Mouse (Mus musculus): ENCODE measurements around the gene Usp5. TPM values are rescaled to one million over a fixed set of nuclear protein-coding genes. Genes with fewer than 3 reads are reported as not detected.

Gene Usp5
- polyA plus RNA-seq, 1 experiment from 2014 or later = 53.6 TPM

DNA sequence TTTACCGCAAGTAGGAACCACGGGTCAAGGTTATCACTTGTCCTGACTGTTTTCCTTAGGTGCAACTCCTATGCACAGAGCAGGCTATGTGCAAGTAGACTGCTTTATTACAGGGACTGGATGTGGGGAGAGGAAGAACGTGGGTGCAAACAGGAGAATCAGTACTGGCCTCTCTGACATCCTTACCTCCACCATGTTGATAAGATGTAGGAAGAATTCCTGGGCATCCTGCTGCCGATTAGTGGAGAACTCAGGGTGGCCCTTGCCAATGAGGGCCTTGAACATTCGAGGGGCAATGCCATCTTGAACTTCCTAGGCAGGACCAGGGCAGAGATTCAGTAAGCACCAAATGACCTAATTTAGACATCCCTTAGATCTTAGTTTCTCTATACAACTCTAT is 8.4 kb downstream of the Usp5 start:
- Histone ChIP-seq H3K4me1 (ENCODE audit: insufficient read depth, low read depth, low read length) (no peaks in the 10 kb centered on the region), H3K9ac (replicated peaks; ENCODE audit: low read depth) (no peak overlapping the region), H3K27ac (ENCODE audit: low read length) (no peak overlapping the region), H3K27me3 (replicated peaks; ENCODE audit: insufficient read depth, low read length) (no peaks in the 10 kb centered on the region), H3K4me2 (replicated peaks; ENCODE audit: low read depth, low read length) (no peak overlapping the region), H3K4me3 (ENCODE audit: low read depth, low read length) (no peak overlapping the region), H3K36me3 (ENCODE audit: insufficient read depth, low read length) (peaks cover 68% of the 10 kb centered on the region), H3K9me3 (ENCODE audit: low read length) (no peaks in the 10 kb centered on the region)
- ATAC-seq (no peak), DNase-seq (ENCODE audit: low spot score) (no peak)
- TF ChIP-seq CTCF (IDR thresholded peaks at IDR 0.05) (no peak), EP300 (IDR thresholded peaks at IDR 0.05) (no peak)
- 93% methylated on average over 5 of the region's 5 CpGs for WGBS

DNA sequence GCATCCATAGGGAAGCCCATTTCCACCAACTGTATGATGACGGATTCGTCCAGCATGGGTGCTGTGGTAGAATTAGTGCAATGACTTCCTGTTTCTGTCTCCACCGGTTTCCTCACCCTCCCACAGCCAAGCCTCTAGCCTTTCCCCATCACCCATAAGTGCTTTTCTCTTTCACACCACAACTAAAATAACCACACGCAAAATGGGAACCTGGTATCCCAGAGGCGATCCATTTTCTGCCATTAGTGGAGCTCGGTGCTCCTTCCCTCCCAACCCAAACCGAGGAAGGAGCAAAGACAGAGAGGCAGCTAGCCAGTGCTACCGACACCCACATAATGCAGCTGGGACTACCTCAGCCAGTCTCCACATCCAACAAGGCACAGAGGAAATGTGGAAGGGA is 11.3 kb downstream of the Usp5 start:
- Histone ChIP-seq H3K27ac (ENCODE audit: low read length) (no peak overlapping the region), H3K9ac (replicated peaks; ENCODE audit: low read depth) (no peak overlapping the region), H3K36me3 (ENCODE audit: insufficient read depth, low read length) (peaks cover 43% of the 10 kb centered on the region), H3K4me3 (ENCODE audit: low read depth, low read length) (no peak overlapping the region), H3K9me3 (ENCODE audit: low read length) (no peaks in the 10 kb centered on the region), H3K4me2 (replicated peaks; ENCODE audit: low read depth, low read length) (no peak overlapping the region), H3K4me1 (ENCODE audit: insufficient read depth, low read depth, low read length) (peaks cover under 1% of the 10 kb centered on the region; the same call in 1 of the 2 replicates), H3K27me3 (replicated peaks; ENCODE audit: insufficient read depth, low read length) (no peaks in the 10 kb centered on the region)
- peak; percentile 42 for DNase-seq (ENCODE audit: low spot score)
- no peak for ATAC-seq
- TF ChIP-seq EP300 (IDR thresholded peaks at IDR 0.05) (no peak), CTCF (IDR thresholded peaks at IDR 0.05) (no peak)
- 80% methylated on average over 8 of the region's 8 CpGs for WGBS

DNA sequence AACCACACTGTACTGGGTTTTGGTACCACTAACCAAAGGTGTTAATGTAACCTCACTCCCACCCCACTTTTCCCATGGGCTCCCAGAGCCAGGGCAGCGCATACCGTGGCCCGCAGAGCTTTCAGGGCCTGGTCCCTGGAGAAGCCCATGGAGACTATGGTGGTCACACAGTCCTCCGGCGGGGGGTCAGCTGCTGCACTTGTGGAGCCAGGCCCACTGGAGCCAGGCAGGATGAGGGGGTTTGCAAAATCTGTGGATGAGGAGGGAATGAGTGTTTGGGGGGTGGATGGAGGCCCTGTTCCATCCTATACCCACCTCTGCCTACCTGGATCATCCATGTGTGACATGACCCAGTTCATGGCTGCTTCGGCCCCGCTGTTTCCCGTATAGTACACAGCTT is 11.7 kb downstream of the Usp5 start:
- no peak overlapping the region for H3K9ac ChIP-seq (replicated peaks; ENCODE audit: low read depth)
- no peaks in the 10 kb centered on the region for H3K9me3 ChIP-seq (ENCODE audit: low read length)
- no peak for ATAC-seq
- 94% methylated on average over 8 of the region's 8 CpGs for WGBS
- H3K4me2 ChIP-seq (replicated peaks; ENCODE audit: low read depth, low read length) = no peak overlapping the region
- H3K4me3 ChIP-seq (ENCODE audit: low read depth, low read length) = no peak overlapping the region
- H3K27me3 ChIP-seq (replicated peaks; ENCODE audit: insufficient read depth, low read length) = no peaks in the 10 kb centered on the region
- DNase-seq (ENCODE audit: low spot score) = no peak
- peaks cover 5% of the 10 kb centered on the region; the same call in 1 of the 2 replicates for H3K4me1 ChIP-seq (ENCODE audit: insufficient read depth, low read depth, low read length)
- TF ChIP-seq EP300 (IDR thresholded peaks at IDR 0.05) (no peak), CTCF (IDR thresholded peaks at IDR 0.05) (no peak)
- H3K27ac ChIP-seq (ENCODE audit: low read length) = no peak overlapping the region
- peaks cover 40% of the 10 kb centered on the region for H3K36me3 ChIP-seq (ENCODE audit: insufficient read depth, low read length)

DNA sequence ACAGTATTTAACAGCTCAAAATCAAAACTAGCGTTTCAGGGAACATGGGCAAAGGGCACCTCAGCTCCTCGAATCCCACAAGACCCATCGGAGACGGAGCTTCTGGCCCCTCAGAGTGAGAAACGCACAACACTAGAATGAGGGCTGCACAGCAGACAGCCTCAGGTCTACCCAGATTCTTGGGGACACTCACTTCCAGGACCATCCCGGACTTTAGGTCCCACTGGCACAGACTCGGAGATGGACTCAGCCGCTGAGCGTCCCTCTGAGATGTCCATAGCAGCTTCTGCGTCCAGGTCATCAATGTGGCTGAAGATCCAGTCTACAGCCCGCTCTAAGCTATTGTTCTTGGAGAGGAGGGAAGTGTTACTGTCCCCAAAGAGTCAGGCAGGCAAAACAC is 12.2 kb downstream of the Usp5 start:
- 96% methylated on average over 11 of the region's 11 CpGs for WGBS
- H3K36me3 ChIP-seq (ENCODE audit: insufficient read depth, low read length) = peaks cover 35% of the 10 kb centered on the region
- no peak overlapping the region for H3K9ac ChIP-seq (replicated peaks; ENCODE audit: low read depth)
- TF ChIP-seq EP300 (IDR thresholded peaks at IDR 0.05) (no peak), CTCF (IDR thresholded peaks at IDR 0.05) (no peak)
- no peaks in the 10 kb centered on the region for H3K9me3 ChIP-seq (ENCODE audit: low read length)
- DNase-seq (ENCODE audit: low spot score) = no peak
- peaks cover 5% of the 10 kb centered on the region; the same call in 1 of the 2 replicates for H3K4me1 ChIP-seq (ENCODE audit: insufficient read depth, low read depth, low read length)
- no peaks in the 10 kb centered on the region for H3K27me3 ChIP-seq (replicated peaks; ENCODE audit: insufficient read depth, low read length)
- H3K4me3 ChIP-seq (ENCODE audit: low read depth, low read length) = no peak overlapping the region
- no peak overlapping the region for H3K27ac ChIP-seq (ENCODE audit: low read length)
- no peak for ATAC-seq
- H3K4me2 ChIP-seq (replicated peaks; ENCODE audit: low read depth, low read length) = no peak overlapping the region

DNA sequence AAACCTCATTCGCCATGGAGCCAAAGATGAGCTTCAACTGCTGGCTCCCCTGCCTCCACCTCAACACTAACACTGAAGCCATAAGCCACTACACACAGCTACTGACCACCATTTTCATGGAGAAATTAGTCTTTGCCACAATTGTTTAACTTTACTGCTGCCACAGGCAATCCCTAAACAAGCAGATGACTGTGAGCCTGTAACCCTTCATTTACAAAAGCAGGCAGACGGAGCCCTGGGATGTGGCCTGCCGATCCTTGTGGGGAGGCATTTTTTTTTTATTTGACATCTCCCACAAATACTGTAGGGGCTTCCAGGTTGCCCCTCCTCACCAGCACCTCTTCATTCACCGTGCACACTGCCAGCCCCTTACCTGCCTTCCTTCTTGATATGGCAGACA is 12.7 kb downstream of the Usp5 start:
- no peaks in the 10 kb centered on the region for H3K27me3 ChIP-seq (replicated peaks; ENCODE audit: insufficient read depth, low read length)
- ATAC-seq = no peak

DNA sequence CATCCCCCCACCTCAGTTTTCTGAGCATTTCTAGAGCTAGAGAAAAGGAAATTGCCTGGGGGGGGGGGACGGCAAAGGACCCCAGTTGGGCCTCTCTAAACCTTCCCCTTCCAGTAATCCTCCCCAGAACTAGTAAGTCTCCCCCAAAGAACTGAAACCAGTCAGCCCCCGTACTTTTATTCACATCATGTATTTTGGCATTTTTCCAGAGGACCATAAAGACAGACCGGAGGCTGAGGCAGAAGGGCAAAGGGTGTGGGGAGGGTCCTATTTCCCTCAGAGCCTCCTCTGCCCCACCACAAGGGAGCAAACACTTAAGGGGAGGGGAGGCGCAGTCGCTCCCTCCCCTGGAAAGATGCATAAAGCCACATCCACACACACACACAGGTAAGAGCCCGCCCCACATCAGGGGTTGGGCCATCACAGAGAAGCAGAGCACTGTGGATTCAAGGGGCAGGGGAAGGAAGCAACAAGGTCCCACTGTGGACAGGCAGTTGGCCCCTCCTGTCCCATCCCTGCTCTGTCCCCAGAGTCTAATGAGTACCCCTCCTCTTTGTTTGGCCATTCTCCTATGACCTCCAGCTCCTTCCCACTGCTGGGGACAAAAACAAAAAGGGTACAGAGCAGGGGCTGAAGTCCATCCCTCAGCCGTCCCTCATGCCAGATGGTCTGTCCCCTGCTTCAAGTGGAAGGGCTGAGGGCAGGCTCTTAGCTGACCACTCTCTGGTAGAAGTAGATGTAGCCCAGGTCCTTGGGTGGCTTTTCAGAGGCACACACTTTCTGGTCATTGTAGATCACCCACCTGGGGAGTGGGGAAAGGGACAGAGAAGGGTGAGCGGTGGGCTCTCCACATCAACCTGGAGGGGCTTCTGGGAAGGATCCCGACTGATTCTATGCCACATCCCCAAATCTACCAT is 14.2 kb downstream of the Usp5 start:
- Histone ChIP-seq H3K27ac (ENCODE audit: low read length) (no peak overlapping the region), H3K4me3 (ENCODE audit: low read depth, low read length) (no peak overlapping the region), H3K36me3 (ENCODE audit: insufficient read depth, low read length) (peaks cover 18% of the 10 kb centered on the region), H3K9me3 (ENCODE audit: low read length) (no peaks in the 10 kb centered on the region), H3K27me3 (replicated peaks; ENCODE audit: insufficient read depth, low read length) (no peaks in the 10 kb centered on the region), H3K9ac (replicated peaks; ENCODE audit: low read depth) (no peak overlapping the region), H3K4me2 (replicated peaks; ENCODE audit: low read depth, low read length) (no peak overlapping the region), H3K4me1 (ENCODE audit: insufficient read depth, low read depth, low read length) (peaks cover 5% of the 10 kb centered on the region; the same call in 1 of the 2 replicates)
- TF ChIP-seq EP300 (IDR thresholded peaks at IDR 0.05) (no peak), CTCF (IDR thresholded peaks at IDR 0.05) (no peak)
- no peak for DNase-seq (ENCODE audit: low spot score)
- no peak for ATAC-seq
- WGBS = 65% methylated on average over 8 of the region's 9 CpGs

More for the DNA sequence above, 12.7 kb downstream of the Usp5 start:
- Histone ChIP-seq H3K4me2 (replicated peaks; ENCODE audit: low read depth, low read length) (no peak overlapping the region), H3K9ac (replicated peaks; ENCODE audit: low read depth) (no peak overlapping the region), H3K36me3 (ENCODE audit: insufficient read depth, low read length) (peaks cover 30% of the 10 kb centered on the region), H3K4me3 (ENCODE audit: low read depth, low read length) (no peak overlapping the region), H3K27ac (ENCODE audit: low read length) (no peak overlapping the region), H3K9me3 (ENCODE audit: low read length) (no peaks in the 10 kb centered on the region), H3K4me1 (ENCODE audit: insufficient read depth, low read depth, low read length) (peaks cover 5% of the 10 kb centered on the region; the same call in 1 of the 2 replicates)
- no peak for TF ChIP-seq CTCF (IDR thresholded peaks at IDR 0.05)
- TF ChIP-seq EP300 (IDR thresholded peaks at IDR 0.05) = no peak
- 88% methylated on average over 4 of the region's 4 CpGs for WGBS
- no peak for DNase-seq (ENCODE audit: low spot score)

Data from lung, postnatal 0 days (tissue).